Mouse (Mus musculus): ENCODE data around the gene Cdk8. TPM values are rescaled to one million over a fixed set of nuclear protein-coding genes. Genes with fewer than 3 reads are reported as not detected.

Cdk8 gene
- polyA plus RNA-seq, 1 experiment from 2014 or later = 19.6 TPM

GRCm38 (mm10) chr5:146270593-146270992 lies 39.6 kb downstream of the Cdk8 start:
- DNase-seq (ENCODE audit: low spot score) = no peak
- no peaks in the 10 kb centered on the region for H3K9me3 ChIP-seq
- H3K36me3 ChIP-seq = peaks cover 36% of the 10 kb centered on the region
- H3K4me3 ChIP-seq = no peak overlapping the region
- 91% methylated on average over 9 of the region's 9 CpGs for WGBS
- H3K27ac ChIP-seq = no peak overlapping the region
- peaks cover 6% of the 10 kb centered on the region; the same call in 1 of the 2 replicates for H3K4me1 ChIP-seq
- no peaks in the 10 kb centered on the region for H3K27me3 ChIP-seq (ENCODE audit: insufficient read depth, poor library complexity, severe bottlenecking)

GRCm38 (mm10) chr5:146271662-146272061 lies 40.6 kb downstream of the Cdk8 start:
- Histone ChIP-seq H3K36me3 (peaks cover 38% of the 10 kb centered on the region), H3K4me3 (no peak overlapping the region), H3K9me3 (no peaks in the 10 kb centered on the region), H3K4me1 (peaks cover 6% of the 10 kb centered on the region; the same call in 1 of the 2 replicates), H3K27ac (no peak overlapping the region), H3K27me3 (ENCODE audit: insufficient read depth, poor library complexity, severe bottlenecking) (no peaks in the 10 kb centered on the region)
- 91% methylated on average over 5 of the region's 5 CpGs for WGBS
- DNase-seq (ENCODE audit: low spot score) = no peak

DNA sequence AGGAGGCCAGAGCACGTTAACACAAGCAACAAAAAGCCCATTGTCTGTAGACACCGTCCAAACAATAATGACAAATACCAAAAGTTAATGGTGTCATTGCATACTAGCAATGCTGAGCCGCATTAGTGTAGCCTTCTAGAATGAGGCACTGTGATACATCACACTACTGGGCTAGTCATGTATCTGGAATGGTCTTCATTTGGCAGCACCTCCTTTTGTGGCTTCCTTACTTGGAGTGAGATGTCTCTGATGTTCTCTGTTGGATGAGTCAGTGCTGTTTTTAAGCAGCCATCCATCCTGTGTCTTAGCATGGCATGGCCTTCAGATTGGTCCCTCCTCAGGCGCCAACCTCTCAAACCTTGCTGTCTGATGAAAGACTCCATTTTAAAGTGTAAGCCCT lies 42.1 kb downstream of the Cdk8 start:
- no peak for DNase-seq (ENCODE audit: low spot score)
- Histone ChIP-seq H3K4me1 (no peaks in the 10 kb centered on the region), H3K36me3 (peaks cover 38% of the 10 kb centered on the region), H3K27me3 (ENCODE audit: insufficient read depth, poor library complexity, severe bottlenecking) (no peaks in the 10 kb centered on the region), H3K4me3 (no peak overlapping the region), H3K9me3 (no peaks in the 10 kb centered on the region), H3K27ac (no peak overlapping the region)
- WGBS = 86% methylated on average over 4 of the region's 4 CpGs

- no peaks in the 10 kb centered on the region for H3K9me3 ChIP-seq
- no peaks in the 10 kb centered on the region for H3K27me3 ChIP-seq (ENCODE audit: insufficient read depth, poor library complexity, severe bottlenecking)
- no peak overlapping the region for H3K27ac ChIP-seq
- peaks cover 40% of the 10 kb centered on the region for H3K36me3 ChIP-seq
- no peaks in the 10 kb centered on the region for H3K4me1 ChIP-seq
- no peak for DNase-seq (ENCODE audit: low spot score)
- no peak overlapping the region for H3K4me3 ChIP-seq
- 92% methylated on average over 4 of the region's 4 CpGs for whole genome bisulfite sequencing
Observed at GRCm38 (mm10) chr5:146274420-146275045, 43.5 kb downstream of the Cdk8 start.

DNA sequence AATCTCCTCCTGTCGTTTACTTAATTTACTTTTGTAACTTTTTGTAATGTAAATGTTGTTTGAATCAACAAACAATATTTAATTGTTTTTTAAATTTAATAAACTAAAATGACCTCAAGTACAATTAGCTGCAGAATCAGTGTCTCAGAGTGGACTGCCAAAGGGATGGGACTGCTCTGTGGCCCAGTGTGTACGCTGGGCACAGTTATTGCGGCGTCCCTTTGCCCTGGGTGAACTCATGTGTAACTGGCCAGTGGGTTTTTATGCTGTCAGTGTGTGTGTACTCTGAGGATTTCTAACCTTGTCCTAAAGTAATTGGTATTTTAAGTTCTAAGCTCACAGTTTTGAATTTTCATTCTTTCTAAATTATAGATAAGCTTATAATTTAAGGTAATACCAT lies 46.5 kb downstream of the Cdk8 start:
- Histone ChIP-seq H3K27me3 (ENCODE audit: insufficient read depth, poor library complexity, severe bottlenecking) (no peaks in the 10 kb centered on the region), H3K4me1 (no peaks in the 10 kb centered on the region), H3K9me3 (no peaks in the 10 kb centered on the region), H3K4me3 (no peak overlapping the region), H3K36me3 (peaks cover 25% of the 10 kb centered on the region; the same call in 1 of the 2 replicates), H3K27ac (no peak overlapping the region)
- 94% methylated on average over 4 of the region's 4 CpGs for WGBS
- no peak for DNase-seq (ENCODE audit: low spot score)

- no peak for DNase-seq (ENCODE audit: low spot score)
- H3K4me3 ChIP-seq = no peak overlapping the region
Observed at GRCm38 (mm10) chr5:146280012-146280411, 49.0 kb downstream of the Cdk8 start.

GRCm38 (mm10) chr5:146281241-146281818 lies 50.3 kb downstream of the Cdk8 start:
- Histone ChIP-seq H3K27ac (no peak overlapping the region), H3K27me3 (ENCODE audit: insufficient read depth, poor library complexity, severe bottlenecking) (no peaks in the 10 kb centered on the region), H3K9me3 (no peaks in the 10 kb centered on the region), H3K4me3 (no peak overlapping the region), H3K36me3 (peaks cover 24% of the 10 kb centered on the region; the same call in 1 of the 2 replicates), H3K4me1 (no peaks in the 10 kb centered on the region)
- no peak for DNase-seq (ENCODE audit: low spot score)
- WGBS = 78% methylated on average over 4 of the region's 4 CpGs

More at GRCm38 (mm10) chr5:146280012-146280411, 49.0 kb downstream of the Cdk8 start:
- H3K36me3 ChIP-seq = peaks cover 21% of the 10 kb centered on the region; the same call in 1 of the 2 replicates
- no peaks in the 10 kb centered on the region for H3K27me3 ChIP-seq (ENCODE audit: insufficient read depth, poor library complexity, severe bottlenecking)
- H3K27ac ChIP-seq = no peak overlapping the region
- no peaks in the 10 kb centered on the region for H3K9me3 ChIP-seq
- H3K4me1 ChIP-seq = no peaks in the 10 kb centered on the region

GRCm38 (mm10) chr5:146281884-146282579 lies 51.0 kb downstream of the Cdk8 start:
- no peak for DNase-seq (ENCODE audit: low spot score)
- no peaks in the 10 kb centered on the region for H3K9me3 ChIP-seq
- peaks cover 30% of the 10 kb centered on the region for H3K36me3 ChIP-seq
- no peak overlapping the region for H3K27ac ChIP-seq
- no peak overlapping the region for H3K4me3 ChIP-seq
- no peaks in the 10 kb centered on the region for H3K27me3 ChIP-seq (ENCODE audit: insufficient read depth, poor library complexity, severe bottlenecking)
- 75% methylated on average over 13 of the region's 13 CpGs for WGBS
- no peaks in the 10 kb centered on the region for H3K4me1 ChIP-seq

DNA sequence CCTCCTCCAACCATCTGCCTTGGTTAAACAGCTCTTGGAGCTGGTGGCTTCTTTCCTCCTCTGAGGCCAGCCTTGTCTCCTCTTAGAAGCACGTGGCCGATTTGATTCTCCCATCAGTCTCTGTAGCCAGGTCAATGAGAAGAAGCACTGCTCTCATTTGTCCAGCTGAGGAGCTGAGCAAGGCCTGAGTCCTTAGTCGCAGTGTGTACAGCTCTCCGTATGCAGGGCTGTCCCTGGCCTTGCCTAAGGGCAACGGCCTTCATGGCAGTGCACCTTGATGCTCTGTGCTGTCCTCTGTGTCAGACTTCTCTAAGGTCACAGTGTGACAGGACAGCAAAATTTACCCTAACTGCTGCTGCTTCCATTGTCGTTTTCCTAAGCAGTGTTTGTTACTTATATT lies 52.9 kb downstream of the Cdk8 start:
- peaks cover 41% of the 10 kb centered on the region for H3K36me3 ChIP-seq
- H3K4me1 ChIP-seq = no peaks in the 10 kb centered on the region
- DNase-seq (ENCODE audit: low spot score) = no peak

DNA sequence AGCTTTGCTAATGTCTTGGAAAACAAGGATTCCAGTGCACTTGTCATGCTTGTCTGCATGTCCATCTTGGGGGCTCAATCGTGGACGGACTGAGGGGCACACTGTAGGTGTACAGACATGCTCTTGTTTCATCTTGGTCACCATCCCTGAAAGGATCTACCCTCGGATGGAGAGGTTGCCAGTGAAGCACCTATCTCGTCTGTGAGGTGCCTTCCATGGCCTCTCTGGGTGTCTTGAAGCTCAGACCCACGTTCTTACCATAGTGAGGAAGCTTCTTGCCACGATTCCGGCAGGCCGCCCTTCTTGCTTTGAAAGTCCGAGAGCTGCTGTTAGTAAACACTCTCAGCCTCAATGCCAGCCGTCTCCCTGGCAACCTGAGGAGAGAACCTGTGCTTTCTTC lies 56.4 kb downstream of the Cdk8 start:
- 86% methylated on average over 10 of the region's 10 CpGs for WGBS
- Histone ChIP-seq H3K36me3 (peaks cover 43% of the 10 kb centered on the region), H3K4me1 (no peaks in the 10 kb centered on the region)

More for the DNA sequence above, 52.9 kb downstream of the Cdk8 start:
- no peak overlapping the region for H3K27ac ChIP-seq
- no peak overlapping the region for H3K4me3 ChIP-seq
- no peaks in the 10 kb centered on the region for H3K27me3 ChIP-seq (ENCODE audit: insufficient read depth, poor library complexity, severe bottlenecking)
- H3K9me3 ChIP-seq = no peaks in the 10 kb centered on the region
- 96% methylated on average over 6 of the region's 6 CpGs for WGBS

DNA sequence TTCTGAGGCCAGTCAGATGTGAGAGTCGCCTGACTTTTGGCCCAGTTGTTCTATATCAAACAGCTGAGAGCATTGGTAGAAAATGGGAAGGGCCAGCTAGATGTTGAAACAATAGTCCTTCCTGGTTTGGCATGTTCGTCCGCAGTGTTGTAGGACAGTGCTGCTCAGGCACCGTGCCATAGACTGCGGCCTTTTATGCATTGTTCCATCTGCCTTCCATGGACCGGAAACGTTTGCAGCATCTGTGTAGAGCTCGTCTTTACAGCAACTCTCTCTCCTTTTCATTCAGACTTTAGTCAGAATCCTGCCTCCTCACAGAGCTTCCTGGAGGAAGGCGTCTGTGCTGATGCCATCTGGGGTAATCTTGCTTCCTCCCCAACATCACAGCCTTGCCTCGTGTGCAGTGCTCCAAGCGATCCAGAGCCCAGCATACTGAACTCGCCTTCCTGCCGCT lies 57.0 kb downstream of the Cdk8 start:
- Histone ChIP-seq H3K27ac (no peak overlapping the region), H3K4me3 (no peak overlapping the region), H3K27me3 (ENCODE audit: insufficient read depth, poor library complexity, severe bottlenecking) (no peaks in the 10 kb centered on the region), H3K4me1 (no peaks in the 10 kb centered on the region), H3K36me3 (peaks cover 46% of the 10 kb centered on the region), H3K9me3 (no peaks in the 10 kb centered on the region)
- peak; percentile 58 for DNase-seq (ENCODE audit: low spot score)
- WGBS = 85% methylated on average over 13 of the region's 13 CpGs

More for the DNA sequence above, 56.4 kb downstream of the Cdk8 start:
- Histone ChIP-seq H3K27me3 (ENCODE audit: insufficient read depth, poor library complexity, severe bottlenecking) (no peaks in the 10 kb centered on the region), H3K4me3 (no peak overlapping the region), H3K27ac (no peak overlapping the region), H3K9me3 (no peaks in the 10 kb centered on the region)
- DNase-seq (ENCODE audit: low spot score) = peak; percentile 68

GRCm38 (mm10) chr5:146289921-146290320 lies 58.9 kb downstream of the Cdk8 start:
- Histone ChIP-seq H3K9me3 (no peaks in the 10 kb centered on the region), H3K4me3 (no peak overlapping the region), H3K27me3 (ENCODE audit: insufficient read depth, poor library complexity, severe bottlenecking) (no peaks in the 10 kb centered on the region), H3K4me1 (no peaks in the 10 kb centered on the region), H3K36me3 (peaks cover 48% of the 10 kb centered on the region), H3K27ac (no peak overlapping the region)
- 90% methylated on average over 7 of the region's 7 CpGs for WGBS
- peak; percentile 47 for DNase-seq (ENCODE audit: low spot score)

- H3K9me3 ChIP-seq = no peaks in the 10 kb centered on the region
- 85% methylated on average over 5 of the region's 5 CpGs for WGBS
- no peak overlapping the region for H3K27ac ChIP-seq
- DNase-seq (ENCODE audit: low spot score) = no peak
- peaks cover 47% of the 10 kb centered on the region for H3K36me3 ChIP-seq
- no peaks in the 10 kb centered on the region for H3K27me3 ChIP-seq (ENCODE audit: insufficient read depth, poor library complexity, severe bottlenecking)
- no peaks in the 10 kb centered on the region for H3K4me1 ChIP-seq
- H3K4me3 ChIP-seq = no peak overlapping the region
Observed at GRCm38 (mm10) chr5:146290446-146290845, 59.4 kb downstream of the Cdk8 start.

Data from heart, embryonic 10.5 days (tissue).